Mouse (Mus musculus) hindbrain, embryonic 11.5 days (tissue): ENCODE results near the gene Hbb-y. TPM values are rescaled to one million over a fixed set of nuclear protein-coding genes. Genes with fewer than 3 reads are reported as not detected.

ENCODE experiments used
- ATAC-seq: fragments of 200-750 bp; cut with Nextera tagmentation; 2 replicates; pipeline ENCODE4 v1.8.0; 2017; ENCODE audit warnings: mild to moderate bottlenecking, moderate TSS enrichment, moderate library complexity; ENCODE audit not compliant: low FRiP score
- DNase-seq: peaks from one replicate; pipeline ENCODE4 v3.0.0-alpha.2; 2015; ENCODE audit warnings: low spot score
- H3K27ac ChIP-seq: fragments of 300-500 bp; sonication (generic); 2 replicates; pipeline ENCODE4 v1.5.1; 2014; ENCODE audit warnings: mild to moderate bottlenecking, low read depth, low read length
- H3K27me3 ChIP-seq: fragments of 300-500 bp; sonication (generic); 2 replicates; pipeline ENCODE4 v1.6.1; 2014; ENCODE audit warnings: mild to moderate bottlenecking, low read length, moderate library complexity, mixed read lengths; ENCODE audit not compliant: control insufficient read depth, insufficient read depth
- H3K36me3 ChIP-seq: fragments of 300-500 bp; sonication (generic); 2 replicates; pipeline ENCODE4 v1.6.1; 2014; ENCODE audit warnings: mild to moderate bottlenecking, low read length, moderate library complexity, mixed read lengths; ENCODE audit not compliant: control insufficient read depth, insufficient read depth
- H3K4me1 ChIP-seq: fragments of 300-500 bp; sonication (generic); replicated peaks from 2 replicates; pipeline ENCODE4 v1.6.1; 2014; ENCODE audit warnings: low read length, mixed read lengths; ENCODE audit not compliant: control insufficient read depth, insufficient read depth
- H3K4me2 ChIP-seq: fragments of 300-500 bp; sonication (generic); replicated peaks from 2 replicates; pipeline ENCODE4 v1.6.1; 2014; ENCODE audit warnings: mild to moderate bottlenecking, low read depth, low read length
- H3K4me3 ChIP-seq: fragments of 300-500 bp; sonication (generic); 2 replicates; pipeline ENCODE4 v1.5.1; 2014; ENCODE audit warnings: low read depth, low read length
- H3K9ac ChIP-seq: fragments of 300-500 bp; sonication (generic); 2 replicates; pipeline ENCODE4 v1.6.1; 2014; ENCODE audit warnings: low read depth, low read length
- H3K9me3 ChIP-seq: fragments of 300-500 bp; sonication (generic); 2 replicates; pipeline ENCODE4 v1.6.1; 2016; ENCODE audit warnings: low read length; ENCODE audit not compliant: control insufficient read depth
- WGBS: fragments of 180-500 bp; shearing (Covaris S2); extraction: QIAGEN DNeasy Blood & Tissue Kit; methylation state at CpG from one replicate; pipeline ENCODE4 v1.1.7; 2014; 5-methylcytosine and 5-hydroxymethylcytosine counted together
- polyA plus RNA-seq: library from polyadenylated mRNA; unstranded; fragments of >200 nt; fragmentation: Nextera tagmentation; extraction: Ambion mirVana; gene quantifications from 2 replicates; pipeline ENCODE4 v1.2.1, GENCODE M21; 2014

The Hbb-y gene
- polyA plus RNA-seq = 10,698 and 10,834 TPM in 2 replicates

DNA sequence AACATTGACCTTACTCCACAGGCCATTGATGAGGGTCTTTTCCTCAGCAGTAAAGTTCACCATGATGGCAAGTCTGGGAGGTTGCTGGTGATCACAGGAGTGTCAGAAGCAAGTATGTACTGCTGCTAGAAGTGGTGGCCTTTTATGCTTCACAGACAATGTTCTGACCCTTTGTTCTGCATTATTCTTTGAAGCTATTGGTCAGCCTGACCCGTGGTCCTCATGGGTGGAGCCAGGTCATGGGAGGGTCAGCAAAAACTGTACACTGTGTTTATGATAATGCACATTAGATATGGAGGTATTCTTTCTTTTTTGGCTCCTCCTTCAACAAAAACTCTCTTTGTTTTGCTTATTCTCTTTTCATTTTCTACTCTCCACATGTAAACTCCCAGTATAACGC lies at the start of gene Hbb-y:
TSS of gene Hbb-y (minus strand) at position 127 of the 400 bp plus-strand sequence.
- Histone ChIP-seq H3K4me2 (no peak within 1 kb of the TSS), H3K27me3 (no peaks in the 10 kb centered on the region), H3K4me1 (no peaks in the 10 kb centered on the region), H3K9ac (no peak within 1 kb of the TSS), H3K9me3 (no peaks in the 10 kb centered on the region), H3K4me3 (no peak within 1 kb of the TSS), H3K27ac (no peak within 1 kb of the TSS), H3K36me3 (no peaks in the 10 kb centered on the region)
- DNase-seq = no peak
- WGBS = 75% methylated on average over 2 of the region's 2 CpGs
- no peak for ATAC-seq

DNA sequence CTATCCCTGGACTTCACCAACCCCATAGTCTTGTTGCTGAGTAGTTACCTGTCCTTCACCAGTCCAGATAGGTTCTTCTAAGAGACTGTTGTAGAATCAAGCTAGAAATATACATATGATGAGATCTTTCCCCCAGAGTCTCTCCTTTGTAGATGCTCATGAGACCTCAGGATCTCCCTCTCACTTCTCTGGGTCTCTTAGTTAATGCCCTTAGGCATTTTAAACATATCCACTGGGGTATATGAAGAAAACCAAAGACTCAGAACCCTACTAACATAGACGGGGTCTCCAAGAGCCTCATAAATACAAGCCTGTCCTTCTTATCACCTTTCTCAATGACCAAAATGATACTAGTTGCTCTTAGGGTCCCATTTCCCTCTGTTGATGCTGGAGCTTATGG lies 41.4 kb upstream of the Hbb-y start, which contains the start of gene Olfr64:
TSS of gene Olfr64 (minus strand) at position 101 of the 400 bp plus-strand sequence.
- Histone ChIP-seq H3K9me3 (no peaks in the 10 kb centered on the region), H3K27me3 (no peaks in the 10 kb centered on the region), H3K4me3 (no peak within 1 kb of the TSS), H3K36me3 (no peaks in the 10 kb centered on the region), H3K4me1 (no peaks in the 10 kb centered on the region), H3K27ac (no peak within 1 kb of the TSS), H3K4me2 (no peak within 1 kb of the TSS), H3K9ac (no peak within 1 kb of the TSS)
- ATAC-seq (no peak), DNase-seq (no peak)
- WGBS = 90% methylated on average over 1 of the region's 1 CpGs

DNA sequence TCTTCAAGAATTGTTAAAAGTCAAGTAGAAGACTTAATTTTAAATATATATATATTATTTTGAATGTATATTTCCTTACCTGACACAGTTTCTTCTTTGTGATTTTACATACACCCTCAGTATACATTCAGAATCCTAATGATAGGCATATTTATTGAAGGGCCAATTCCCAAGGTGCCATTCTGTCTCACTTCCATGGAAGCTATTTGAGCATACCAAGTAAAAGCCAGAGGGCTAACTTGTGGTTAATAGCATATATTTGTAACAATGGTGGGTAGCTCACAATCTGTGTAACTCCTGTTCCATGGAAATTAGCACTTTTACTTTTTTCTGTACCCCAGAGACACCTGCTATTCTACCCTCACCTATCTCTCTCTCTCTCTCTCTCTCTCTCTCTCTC lies 33.1 kb upstream of the Hbb-y start, which contains the start of gene Olfr66:
TSS of gene Olfr66 (minus strand) at position 101 of the 400 bp plus-strand sequence.
- Histone ChIP-seq H3K4me3 (no peak within 1 kb of the TSS), H3K36me3 (no peaks in the 10 kb centered on the region), H3K27ac (no peak within 1 kb of the TSS), H3K4me2 (no peak within 1 kb of the TSS), H3K9ac (no peak within 1 kb of the TSS), H3K4me1 (no peaks in the 10 kb centered on the region), H3K9me3 (no peaks in the 10 kb centered on the region), H3K27me3 (no peaks in the 10 kb centered on the region)
- ATAC-seq = no peak
- DNase-seq = no peak

GRCm38 (mm10) chr7:103877093-103877492 lies 24.1 kb upstream of the Hbb-y start:
- Histone ChIP-seq H3K9me3 (no peaks in the 10 kb centered on the region), H3K9ac (no peak overlapping the region), H3K4me3 (no peak overlapping the region), H3K4me2 (no peak overlapping the region), H3K27ac (no peak overlapping the region), H3K4me1 (no peaks in the 10 kb centered on the region), H3K36me3 (no peaks in the 10 kb centered on the region), H3K27me3 (no peaks in the 10 kb centered on the region)
- DNase-seq (no peak), ATAC-seq (no peak)
- 86% methylated on average over 2 of the region's 2 CpGs for WGBS

GRCm38 (mm10) chr7:103874451-103874850 lies 21.4 kb upstream of the Hbb-y start:
- no peak overlapping the region for H3K4me3 ChIP-seq
- H3K27ac ChIP-seq = no peak overlapping the region
- no peaks in the 10 kb centered on the region for H3K36me3 ChIP-seq
- H3K9me3 ChIP-seq = no peaks in the 10 kb centered on the region
- no peak overlapping the region for H3K9ac ChIP-seq
- no peak overlapping the region for H3K4me2 ChIP-seq
- 54% methylated on average over 5 of the region's 5 CpGs for WGBS
- ATAC-seq (no peak), DNase-seq (no peak)
- H3K4me1 ChIP-seq = no peaks in the 10 kb centered on the region
- no peaks in the 10 kb centered on the region for H3K27me3 ChIP-seq

DNA sequence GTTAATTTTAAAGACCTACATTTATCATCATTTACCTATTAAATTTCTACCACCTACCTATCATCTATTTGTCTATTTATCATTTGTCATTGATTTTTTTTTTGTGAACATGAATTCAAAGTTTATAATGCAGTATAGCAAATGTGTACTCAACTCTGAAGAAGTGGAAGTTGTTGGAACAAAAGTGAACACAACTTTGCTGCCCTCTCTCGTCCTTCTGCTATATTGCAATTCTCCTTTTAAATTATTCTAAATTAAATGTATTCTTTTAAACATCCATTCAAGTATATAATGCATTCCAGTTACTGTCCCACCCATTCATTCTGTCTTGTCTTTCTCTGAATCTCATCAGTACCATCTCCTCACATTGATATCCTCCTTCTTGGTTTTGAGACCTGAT lies 20.0 kb upstream of the Hbb-y start:
- no peaks in the 10 kb centered on the region for H3K36me3 ChIP-seq
- H3K27ac ChIP-seq = no peak overlapping the region
- no peaks in the 10 kb centered on the region for H3K9me3 ChIP-seq
- H3K4me2 ChIP-seq = no peak overlapping the region
- H3K4me3 ChIP-seq = no peak overlapping the region
- DNase-seq = peak; percentile 39
- no peak for ATAC-seq
- H3K4me1 ChIP-seq = no peaks in the 10 kb centered on the region
- no peaks in the 10 kb centered on the region for H3K27me3 ChIP-seq
- no peak overlapping the region for H3K9ac ChIP-seq
- WGBS = 8% methylated on average over 1 of the region's 1 CpGs

DNA sequence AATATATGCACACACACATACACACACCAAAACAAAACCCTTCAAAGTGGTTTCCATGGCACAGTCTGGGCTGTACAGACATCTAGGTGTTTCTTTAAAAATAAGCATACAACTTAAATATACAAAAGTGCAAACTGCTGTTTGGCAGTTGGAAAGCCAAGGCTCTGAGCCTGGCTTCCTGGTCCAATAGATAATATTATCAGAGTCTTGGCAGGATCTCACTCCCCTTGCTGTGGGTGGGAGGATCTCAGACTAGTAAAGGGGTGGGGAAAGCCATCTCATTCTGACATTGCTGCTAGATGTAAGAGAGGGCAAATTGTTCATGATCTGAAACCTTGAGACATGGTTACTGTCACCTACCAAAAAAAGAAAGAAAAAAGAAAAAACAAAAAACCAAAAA lies 17.7 kb upstream of the Hbb-y start:
- no peak for DNase-seq
- H3K4me2 ChIP-seq = no peak overlapping the region
- no peaks in the 10 kb centered on the region for H3K36me3 ChIP-seq
- no peak overlapping the region for H3K4me3 ChIP-seq
- no peak for ATAC-seq
- H3K4me1 ChIP-seq = no peaks in the 10 kb centered on the region
- H3K27ac ChIP-seq = no peak overlapping the region
- no peak overlapping the region for H3K9ac ChIP-seq
- no peaks in the 10 kb centered on the region for H3K27me3 ChIP-seq
- no peaks in the 10 kb centered on the region for H3K9me3 ChIP-seq

DNA sequence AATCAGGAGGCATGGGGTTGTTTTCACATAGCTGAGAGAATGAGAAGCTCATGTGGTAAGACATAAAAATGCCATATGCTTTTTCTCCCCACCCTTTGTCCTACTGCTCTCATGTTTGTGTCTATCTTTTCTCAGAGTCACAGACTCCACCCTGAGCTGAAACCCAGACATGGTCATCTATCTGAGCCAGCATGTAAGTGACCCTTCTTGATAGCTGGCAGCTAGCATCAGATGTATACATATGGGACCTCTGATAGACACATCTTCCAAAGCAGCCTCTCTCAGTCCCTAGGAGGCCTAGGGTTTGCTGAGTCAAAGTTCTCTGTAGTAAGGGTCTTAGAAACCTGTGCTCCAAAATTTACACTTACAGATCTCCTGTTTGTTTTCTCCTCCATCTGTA lies 12.7 kb upstream of the Hbb-y start:
- Histone ChIP-seq H3K9me3 (no peaks in the 10 kb centered on the region), H3K4me3 (no peak overlapping the region), H3K4me1 (no peaks in the 10 kb centered on the region), H3K9ac (no peak overlapping the region), H3K4me2 (no peak overlapping the region), H3K27ac (no peak overlapping the region), H3K36me3 (no peaks in the 10 kb centered on the region), H3K27me3 (no peaks in the 10 kb centered on the region)
- DNase-seq (no peak), ATAC-seq (no peak)

DNA sequence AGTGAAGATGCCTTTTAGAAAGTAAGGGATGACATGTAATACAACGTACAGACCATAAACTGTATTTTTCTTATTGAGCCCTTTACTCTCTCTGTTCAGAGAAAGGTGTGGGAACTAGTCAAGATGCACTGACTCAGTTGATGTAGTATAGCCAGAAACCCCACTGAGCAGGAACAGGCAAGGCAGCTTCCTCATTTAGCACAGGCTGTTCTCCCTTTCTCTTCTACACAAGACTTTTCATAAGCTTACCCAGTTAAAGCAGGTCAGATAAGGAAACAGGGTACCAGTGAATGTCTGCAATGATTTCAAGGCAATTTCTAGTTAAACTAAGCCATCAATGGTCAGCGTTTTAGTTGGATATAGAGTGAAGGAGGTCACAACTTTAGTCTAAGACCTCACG lies 8.5 kb upstream of the Hbb-y start:
- DNase-seq (no peak), ATAC-seq (no peak)
- H3K9ac ChIP-seq = no peak overlapping the region
- H3K36me3 ChIP-seq = no peaks in the 10 kb centered on the region
- H3K4me3 ChIP-seq = no peak overlapping the region
- no peak overlapping the region for H3K4me2 ChIP-seq
- H3K27ac ChIP-seq = no peak overlapping the region
- WGBS = 81% methylated on average over 3 of the region's 3 CpGs
- H3K9me3 ChIP-seq = no peaks in the 10 kb centered on the region
- no peaks in the 10 kb centered on the region for H3K4me1 ChIP-seq
- H3K27me3 ChIP-seq = no peaks in the 10 kb centered on the region
